Mouse (Mus musculus) heart, adult 2 months (tissue): ENCODE measurements around the gene Sohlh2. TPM values are rescaled to one million over a fixed set of nuclear protein-coding genes. Genes with fewer than 3 reads are reported as not detected.

Source experiments
- DNase-seq, 2 experiments: peaks; one replicate each; pipeline ENCODE4 v3.0.0; 2021
- H3K27ac ChIP-seq: fragments of 200-600 bp; 2 replicates; pipeline ENCODE4 v1.8.1; 2022
- H3K27me3 ChIP-seq: fragments of 200-500 bp; 2 replicates; pipeline ENCODE4 v1.6.1; 2012; ENCODE audit warnings: mild to moderate bottlenecking, low read length, inconsistent platforms, mixed read lengths; ENCODE audit not compliant: control insufficient read depth, insufficient read depth
- H3K36me3 ChIP-seq: fragments of 200-500 bp; 2 replicates; pipeline ENCODE4 v1.6.1; 2012; ENCODE audit warnings: low read length, inconsistent platforms; ENCODE audit not compliant: control insufficient read depth, insufficient read depth
- H3K4me1 ChIP-seq: fragments of 200-500 bp; 2 replicates; pipeline ENCODE4 v1.6.1; 2011; ENCODE audit warnings: low read length; ENCODE audit not compliant: control insufficient read depth, insufficient read depth
- H3K4me3 ChIP-seq: fragments of 200-600 bp; 2 replicates; pipeline ENCODE4 v1.8.1; 2022
- H3K79me2 ChIP-seq: fragments of 200-500 bp; replicated peaks from 2 replicates; pipeline ENCODE4 v1.6.1; 2012; ENCODE audit warnings: mild to moderate bottlenecking, inconsistent platforms, low read length, moderate library complexity, mixed read lengths; ENCODE audit not compliant: control insufficient read depth, insufficient read depth
- H3K9ac ChIP-seq: fragments of 200-500 bp; 2 replicates; pipeline ENCODE4 v1.6.1; 2012; ENCODE audit warnings: low read depth, mild to moderate bottlenecking, control low read depth, inconsistent platforms, low read length, mixed read lengths
- CTCF ChIP-seq: fragments of 200-600 bp; IDR thresholded peaks from 2 replicates; pipeline ENCODE4 v1.8.1; 2022; ENCODE audit warnings: antibody characterized with exemption, mild to moderate bottlenecking, moderate library complexity
- EP300 ChIP-seq: fragments of 200-500 bp; IDR thresholded peaks from 2 replicates; pipeline ENCODE4 v1.6.1; 2011; ENCODE audit warnings: low read depth, low read length, control low read depth; ENCODE audit not compliant: insufficient read depth
- POLR2A ChIP-seq: fragments of 200-500 bp; IDR thresholded peaks from 2 replicates; pipeline ENCODE4 v1.6.1; 2011; ENCODE audit warnings: mild to moderate bottlenecking, low read depth, low read length, control low read depth; ENCODE audit not compliant: insufficient read depth
- WGBS: fragments of 180-500 bp; shearing (Covaris S2); methylation state at CpG from one replicate; pipeline ENCODE4 v1.1.7; 2018; 5-methylcytosine and 5-hydroxymethylcytosine counted together
- intact Hi-C: fragments of 180-260 bp; cut with DNase I; formaldehyde crosslinking; loops from one replicate; pipeline ENCODE4 v1.15.1; 2025
- polyA plus RNA-seq: library from polyadenylated mRNA; depleted of rRNA; stranded (reverse); fragments of >200 nt; gene quantifications from 2 replicates; pipeline ENCODE4 v1.2.3, GENCODE M21; 2012
- total RNA-seq, 2 experiments: library from RNA; stranded (reverse); gene quantifications; 2 replicates each; pipeline ENCODE4 v1.2.3; 2021

Sohlh2 gene
- total and polyA plus RNA-seq, 3 experiments, result not detected

DNA sequence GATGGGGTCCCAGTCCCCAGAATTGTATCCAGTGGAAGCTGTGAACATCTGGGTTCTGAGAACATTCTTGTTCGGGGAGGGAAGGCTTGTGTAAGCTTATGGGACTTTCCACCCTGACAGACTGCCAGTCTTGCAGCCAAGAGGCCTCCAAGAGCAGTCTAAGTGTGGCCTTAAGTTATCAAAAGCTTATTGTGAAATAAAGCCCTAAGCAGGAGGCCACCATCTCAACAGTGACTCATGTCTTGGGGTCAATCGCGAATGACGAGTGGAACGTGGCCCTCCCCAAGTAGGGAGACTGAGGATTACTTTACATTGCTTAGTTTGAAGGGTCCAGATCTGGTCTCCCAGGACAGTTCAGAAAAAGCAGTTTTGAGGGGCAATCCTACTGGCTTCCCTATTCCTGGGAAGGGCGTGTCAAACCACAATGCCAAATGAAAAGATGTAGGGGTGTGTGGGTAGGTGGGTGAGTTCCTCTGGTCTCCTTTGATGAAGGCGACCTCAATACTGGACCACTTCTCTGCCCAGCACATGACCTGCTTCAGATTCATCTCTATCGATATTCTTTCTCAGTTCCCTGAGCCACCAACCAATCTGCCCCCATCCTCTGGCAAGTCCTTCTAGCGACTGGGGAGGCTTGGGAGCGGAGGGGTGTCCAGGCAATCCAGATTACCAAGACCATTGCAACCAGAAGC is 60.0 kb downstream of the Sohlh2 start, which contains the start of gene Dclk1:
Gene Dclk1 (plus strand): TSS at position 635 of the 692 bp plus-strand sequence.
- peak within 1 kb of the TSS; percentile 41 for H3K4me3 ChIP-seq
- no peaks in the 10 kb centered on the region for H3K36me3 ChIP-seq
- peak; percentile 49 to 68 for DNase-seq
- H3K27me3 ChIP-seq, result no peaks in the 10 kb centered on the region; the same call in 1 of the 2 replicates
- H3K4me1 ChIP-seq, result no peaks in the 10 kb centered on the region; the same call in 1 of the 2 replicates
- 40% methylated on average over 10 of the region's 10 CpGs for WGBS
- H3K79me2 ChIP-seq, result no peaks in the 10 kb centered on the region
- H3K9ac ChIP-seq, result peak within 1 kb of the TSS; percentile 60
- TF ChIP-seq EP300, result 0 out of 2 replicates have a peak, but pooled peaks have one; percentile 60
- TF ChIP-seq CTCF, result no peak
- H3K27ac ChIP-seq, result peak within 1 kb of the TSS; percentile 54
- intact Hi-C loops, result loop anchor here (10.0 kb wide), 1 partner anchor 103 kb away; no protein-coding TSS in a partner anchor

DNA sequence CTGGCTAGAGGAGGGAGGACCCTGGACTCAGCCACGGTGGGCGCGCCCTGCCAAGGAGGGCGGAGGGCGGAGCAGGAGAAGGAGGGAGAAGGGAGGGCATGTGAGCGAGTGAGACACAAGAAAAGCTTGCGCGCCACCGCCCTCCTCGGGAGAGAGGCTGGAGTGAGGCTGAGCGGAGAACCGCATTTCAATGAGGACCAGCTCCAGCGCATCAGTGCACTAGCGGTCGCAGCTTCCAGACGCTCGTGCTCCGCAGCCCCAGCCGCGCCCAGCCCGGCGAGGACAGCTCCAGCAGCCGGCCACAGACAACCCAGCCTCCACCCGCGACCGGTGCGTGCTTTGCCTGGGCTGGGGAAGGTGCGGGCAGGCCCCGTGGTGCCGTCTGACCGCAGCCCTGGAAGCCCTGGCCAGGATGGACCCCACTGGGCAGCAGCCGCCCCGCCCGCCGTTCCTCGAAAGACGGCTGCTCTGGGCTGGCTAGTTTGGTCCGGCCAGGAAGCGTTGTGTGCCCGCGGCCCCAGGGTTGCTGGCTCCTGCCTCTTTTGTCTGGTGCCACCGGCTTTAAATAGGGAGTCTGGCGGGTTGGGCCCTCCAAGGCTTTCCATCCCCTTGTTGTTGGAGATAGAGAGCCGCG is 60.7 kb downstream of the Sohlh2 start:
- Histone ChIP-seq H3K4me1 (no peaks in the 10 kb centered on the region; the same call in 1 of the 2 replicates), H3K27ac (peak overlapping the region; percentile 33), H3K27me3 (no peaks in the 10 kb centered on the region; the same call in 1 of the 2 replicates), H3K9ac (peak overlapping the region; percentile 60), H3K79me2 (no peaks in the 10 kb centered on the region), H3K4me3 (peak overlapping the region; percentile 41), H3K36me3 (no peaks in the 10 kb centered on the region)
- DNase-seq, result peak; percentile 82 to 87
- TF ChIP-seq POLR2A (peak; percentile 59; the same call in 1 of the 2 replicates), CTCF (peak; percentile 40), EP300 (no peak)
- intact Hi-C loops, result loop anchor here (10.0 kb wide), 1 partner anchor 102 kb away; no protein-coding TSS in a partner anchor
- 1% methylated on average over 43 of the region's 45 CpGs for WGBS

DNA sequence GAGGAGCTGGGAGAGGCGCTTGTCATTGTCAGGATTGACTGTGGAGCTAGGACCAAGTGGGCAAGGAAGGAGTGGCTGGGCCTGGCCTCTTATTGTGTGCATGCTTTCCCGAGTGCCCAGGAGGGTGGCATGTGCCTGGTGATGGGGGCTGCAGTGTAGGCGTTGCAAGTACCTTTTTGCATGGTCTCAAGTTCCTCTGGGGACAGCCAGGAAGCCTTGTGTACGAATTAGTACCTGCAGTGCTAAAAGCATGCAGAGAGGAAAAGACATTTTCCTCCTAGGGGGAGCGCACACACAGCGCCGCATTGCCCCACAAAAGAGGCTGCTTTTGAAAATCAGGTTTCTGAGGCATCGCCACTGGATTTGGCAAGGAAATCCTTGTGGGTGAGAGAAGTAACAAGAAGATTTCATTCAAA is 61.2 kb downstream of the Sohlh2 start:
- Histone ChIP-seq H3K9ac (no peak overlapping the region), H3K4me3 (peak overlapping the region; percentile 41), H3K27ac (no peak overlapping the region; the same call in 1 of the 2 replicates), H3K36me3 (no peaks in the 10 kb centered on the region), H3K4me1 (no peaks in the 10 kb centered on the region; the same call in 1 of the 2 replicates), H3K27me3 (no peaks in the 10 kb centered on the region; the same call in 1 of the 2 replicates), H3K79me2 (no peaks in the 10 kb centered on the region)
- no peak for DNase-seq
- 9% methylated on average over 8 of the region's 8 CpGs for WGBS
- TF ChIP-seq CTCF (no peak), POLR2A (no peak), EP300 (no peak)
- intact Hi-C loops, result loop anchor here (10.0 kb wide), 1 partner anchor 102 kb away; no protein-coding TSS in a partner anchor

DNA sequence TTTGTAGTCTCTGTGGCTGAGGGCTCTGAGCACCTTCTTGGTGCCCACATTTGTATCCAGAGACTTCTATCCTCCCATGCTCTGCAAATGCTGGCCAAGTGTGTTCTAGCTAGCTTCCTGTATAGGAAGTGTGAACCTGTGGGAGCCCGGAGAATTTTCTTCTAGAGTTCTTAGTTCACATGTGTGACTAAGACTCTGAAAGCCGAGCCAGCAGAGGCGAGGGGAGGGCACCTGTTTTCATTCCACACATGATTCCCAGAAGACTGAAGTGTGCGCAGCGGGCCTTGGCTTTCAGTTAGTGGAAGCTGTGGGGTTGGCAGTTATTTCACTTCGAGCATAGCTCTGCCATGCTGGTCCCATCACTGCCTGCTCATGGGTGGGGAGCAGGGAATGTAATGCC is 62.3 kb downstream of the Sohlh2 start:
- Histone ChIP-seq H3K27ac (no peak overlapping the region), H3K9ac (no peak overlapping the region), H3K4me1 (no peaks in the 10 kb centered on the region; the same call in 1 of the 2 replicates), H3K79me2 (no peaks in the 10 kb centered on the region), H3K4me3 (no peak overlapping the region), H3K36me3 (no peaks in the 10 kb centered on the region), H3K27me3 (no peaks in the 10 kb centered on the region; the same call in 1 of the 2 replicates)
- 68% methylated on average over 6 of the region's 6 CpGs for WGBS
- no peak for DNase-seq
- TF ChIP-seq CTCF (no peak), POLR2A (no peak), EP300 (no peak)
- intact Hi-C loops, result loop anchor here (10.0 kb wide), 1 partner anchor 101 kb away; no protein-coding TSS in a partner anchor

DNA sequence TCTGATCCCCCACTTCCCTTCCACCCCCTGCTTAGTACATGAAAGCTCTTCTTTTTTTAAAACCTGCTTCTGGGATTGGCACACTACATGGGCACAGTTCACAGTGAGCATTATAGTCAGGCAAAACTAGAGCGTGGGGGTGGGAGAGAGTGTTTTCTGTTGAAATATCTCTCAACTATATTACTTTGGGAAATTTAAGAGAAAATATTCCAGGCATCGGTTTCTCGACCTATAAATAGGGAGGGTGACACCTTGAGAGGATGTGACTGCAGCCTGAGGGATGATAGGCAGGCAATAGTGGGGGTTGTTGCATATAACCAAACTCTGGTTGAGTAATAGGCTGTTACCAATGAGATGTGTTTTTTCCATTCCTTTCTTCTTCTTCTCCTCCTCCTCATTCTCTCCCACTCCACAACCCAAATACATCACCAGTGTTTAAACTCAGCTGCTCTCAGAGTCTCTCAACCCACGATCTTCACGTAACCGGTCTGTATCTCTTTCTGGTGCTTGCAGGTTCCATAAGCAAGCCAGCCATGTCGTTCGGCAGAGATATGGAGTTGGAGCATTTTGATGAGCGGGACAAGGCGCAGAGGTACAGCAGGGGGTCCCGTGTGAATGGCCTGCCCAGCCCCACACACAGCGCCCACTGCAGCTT is 64.9 kb downstream of the Sohlh2 start:
- WGBS, result 85% methylated on average over 12 of the region's 12 CpGs
- Histone ChIP-seq H3K79me2 (no peaks in the 10 kb centered on the region), H3K36me3 (no peaks in the 10 kb centered on the region), H3K27me3 (no peaks in the 10 kb centered on the region; the same call in 1 of the 2 replicates), H3K4me1 (no peaks in the 10 kb centered on the region; the same call in 1 of the 2 replicates), H3K27ac (no peak overlapping the region), H3K4me3 (no peak overlapping the region), H3K9ac (no peak overlapping the region)
- TF ChIP-seq POLR2A (no peak), EP300 (no peak), CTCF (no peak)
- no peak for DNase-seq
- intact Hi-C loops, result loop anchor here (10.0 kb wide), 1 partner anchor 98 kb away; no protein-coding TSS in a partner anchor
